Mouse (Mus musculus) gastrocnemius, adult 8-10 months (tissue): ENCODE measurements around the gene Cmip. TPM values are rescaled to one million over a fixed set of nuclear protein-coding genes. Genes with fewer than 3 reads are reported as not detected.
A peak's percentile ranks its signal among the peaks of the same experiment; 100 is the strongest.

Source experiments
- DNase-seq, 2 experiments: peaks; one replicate each; pipeline ENCODE4 v3.0.0; 2022; ENCODE audit warnings: low spot score in 2 of 2
- total RNA-seq, 4 experiments: library from RNA; stranded (reverse); gene quantifications; 2 replicates each; pipeline ENCODE4 v1.2.4; 2022

Gene Cmip
- 1 to 10 TPM; 3.8 to 7.3 (median 6.2) TPM for total RNA-seq

GRCm38 (mm10) chr8:117257029-117257820 is at the start of gene Cmip:
TSS of gene Cmip (plus strand) at chr8:117257064.
- peak in 1 of 2 experiments; percentile 14 for DNase-seq

- DNase-seq: no peak
Measured at GRCm38 (mm10) chr8:117209150-117209549, 47.7 kb upstream of the Cmip start.

- no peak for DNase-seq
Measured at GRCm38 (mm10) chr8:117212100-117212499, 44.8 kb upstream of the Cmip start.

- DNase-seq: no peak
Measured at GRCm38 (mm10) chr8:117217724-117218123, 39.1 kb upstream of the Cmip start.

- no peak for DNase-seq
Measured at GRCm38 (mm10) chr8:117222396-117222795, 34.5 kb upstream of the Cmip start.

- peak; percentile 56 to 63 for DNase-seq
Measured at GRCm38 (mm10) chr8:117224630-117225029, 32.2 kb upstream of the Cmip start.

- no peak for DNase-seq
Measured at GRCm38 (mm10) chr8:117226306-117226705, 30.6 kb upstream of the Cmip start.

GRCm38 (mm10) chr8:117227339-117227738 is 29.5 kb upstream of the Cmip start:
- no peak for DNase-seq

- no peak for DNase-seq
Measured at GRCm38 (mm10) chr8:117233199-117233598, 23.7 kb upstream of the Cmip start.

GRCm38 (mm10) chr8:117236531-117236930 is 20.3 kb upstream of the Cmip start:
- DNase-seq: no peak

- no peak for DNase-seq
Measured at GRCm38 (mm10) chr8:117240326-117240725, 16.5 kb upstream of the Cmip start.

GRCm38 (mm10) chr8:117240841-117241494 is 15.9 kb upstream of the Cmip start:
- no peak for DNase-seq

GRCm38 (mm10) chr8:117241848-117242247 is 15.0 kb upstream of the Cmip start:
- DNase-seq: no peak

- DNase-seq: no peak
Measured at GRCm38 (mm10) chr8:117242286-117242685, 14.6 kb upstream of the Cmip start.

- no peak for DNase-seq
Measured at GRCm38 (mm10) chr8:117244601-117245000, 12.3 kb upstream of the Cmip start.

- no peak for DNase-seq
Measured at GRCm38 (mm10) chr8:117248341-117248740, 8.5 kb upstream of the Cmip start.

- DNase-seq: no peak
Measured at GRCm38 (mm10) chr8:117251086-117251681, 5.7 kb upstream of the Cmip start.

- no peak for DNase-seq
Measured at GRCm38 (mm10) chr8:117252650-117253049, 4.2 kb upstream of the Cmip start.

- no peak for DNase-seq
Measured at GRCm38 (mm10) chr8:117253390-117254269, 3.2 kb upstream of the Cmip start.

GRCm38 (mm10) chr8:117254496-117254895 is 2.4 kb upstream of the Cmip start:
- DNase-seq: no peak

- DNase-seq: peak; percentile 86 to 89
Measured at GRCm38 (mm10) chr8:117256292-117256938, 449 bp upstream of the Cmip start.
